Mouse (Mus musculus): ENCODE measurements around the gene Plekhh2. TPM values are rescaled to one million over a fixed set of nuclear protein-coding genes. Genes with fewer than 3 reads are reported as not detected.

Plekhh2 gene
- 1.9 and 2.1 TPM in 2 replicates for polyA plus RNA-seq (2015; fragmentation: Nextera tagmentation; extraction: Ambion mirVana)

DNA sequence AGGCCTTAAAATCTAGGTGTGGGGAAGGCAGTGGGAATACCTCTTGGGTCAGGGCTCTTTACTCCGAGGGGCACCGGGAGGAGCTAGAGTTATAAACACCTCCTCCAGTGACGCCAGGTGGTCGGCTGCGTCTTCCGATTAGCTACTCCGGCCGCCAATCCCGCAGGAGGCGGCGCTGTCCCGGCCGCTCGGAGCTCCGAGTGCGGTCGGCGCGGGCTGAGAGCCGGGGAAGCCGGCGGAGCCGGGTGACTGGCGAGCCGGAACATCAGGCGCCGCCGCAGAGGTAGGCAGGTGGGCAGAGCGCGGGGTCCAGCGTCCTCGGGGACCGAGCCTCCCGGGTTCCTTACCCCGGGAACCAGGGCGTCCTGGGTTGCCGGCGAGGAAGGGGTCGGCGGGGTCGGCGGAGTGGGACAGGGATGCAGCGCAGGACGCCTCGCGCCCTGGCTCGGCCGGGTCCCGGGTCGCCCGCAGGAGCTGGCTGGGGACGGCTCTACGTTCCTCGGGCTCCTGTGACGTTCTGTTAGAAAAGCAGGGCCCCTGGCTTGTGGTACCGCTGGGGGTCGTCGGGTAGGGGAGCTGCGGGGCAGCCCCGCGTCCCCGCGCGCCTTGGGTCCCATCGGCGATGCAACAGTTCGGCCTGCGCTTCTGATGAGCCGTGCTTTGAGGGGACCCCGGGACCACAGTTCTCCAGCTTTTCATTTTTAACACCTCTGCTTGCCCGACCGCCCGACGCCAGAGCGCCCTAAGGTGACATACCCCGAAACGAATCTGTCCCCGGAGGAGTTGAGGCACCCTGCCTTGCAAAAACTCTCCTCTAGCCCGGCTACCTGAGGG lies at the start of gene Plekhh2:
Gene Plekhh2 (plus strand): TSS at position 214 of the 834 bp plus-strand sequence.
- Histone ChIP-seq H3K36me3 (no peaks in the 10 kb centered on the region), H3K27me3 (peaks cover 9% of the 10 kb centered on the region), H3K9ac (peak within 1 kb of the TSS; percentile 85), H3K9me3 (no peaks in the 10 kb centered on the region), H3K27ac (no peak within 1 kb of the TSS), H3K4me1 (replicated peaks) (peaks cover 29% of the 10 kb centered on the region), H3K4me2 (peak within 1 kb of the TSS; percentile 93), H3K4me3 (peak within 1 kb of the TSS; percentile 72)
- WGBS, result under 1% methylated on average over 53 of the region's 79 CpGs
- peak; percentile 89 for ATAC-seq (ENCODE audit: low FRiP score)

DNA sequence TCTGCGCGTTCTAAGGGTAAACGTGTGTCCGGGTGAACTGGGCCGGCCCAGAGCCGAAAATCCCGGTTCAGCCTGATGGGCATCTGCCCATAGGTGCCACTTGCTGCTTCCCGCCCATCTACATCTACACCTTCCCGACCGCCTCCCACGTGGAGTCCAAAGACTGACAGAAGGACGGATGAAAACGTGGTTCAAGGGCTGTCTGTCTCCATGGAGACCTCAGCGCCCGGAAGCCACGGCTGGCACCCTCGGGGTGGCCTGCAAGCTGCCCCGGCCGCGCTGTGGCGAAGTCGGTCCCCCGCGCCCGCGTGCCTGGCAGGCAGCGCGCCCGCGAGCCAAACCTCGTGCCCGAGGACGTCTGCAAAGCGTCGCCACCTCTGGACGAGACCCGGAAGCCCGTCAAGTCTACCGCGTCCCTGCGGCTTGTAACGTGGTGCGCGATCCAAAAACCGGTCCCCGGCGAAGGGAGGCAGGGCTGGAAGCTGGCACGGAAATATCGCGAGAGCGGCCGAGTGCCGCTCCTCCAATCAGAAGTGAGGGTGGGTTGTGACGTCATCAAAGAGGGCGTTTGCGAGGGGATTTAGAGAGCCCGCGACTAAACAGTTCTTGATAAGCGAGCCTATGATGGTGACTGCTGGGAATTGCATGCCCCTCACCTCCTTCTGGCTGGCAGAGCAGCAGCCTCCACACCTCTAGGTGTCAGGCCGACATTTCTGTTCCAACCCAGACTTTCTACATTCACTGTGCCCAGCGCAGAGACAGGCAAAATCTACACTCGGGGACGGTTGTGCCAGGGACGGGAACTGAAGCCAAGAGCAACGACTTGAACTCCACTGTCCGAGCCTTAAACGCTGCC lies 45.7 kb upstream of the Plekhh2 start, which contains the start of gene Thada:
Gene Thada (minus strand): TSS at position 453 of the 856 bp plus-strand sequence.
- Histone ChIP-seq H3K27me3 (no peaks in the 10 kb centered on the region), H3K4me2 (peak within 1 kb of the TSS; percentile 87), H3K27ac (peak within 1 kb of the TSS; percentile 89), H3K4me3 (peak within 1 kb of the TSS; percentile 73), H3K9me3 (no peaks in the 10 kb centered on the region), H3K9ac (peak within 1 kb of the TSS; percentile 91), H3K36me3 (peaks cover 3% of the 10 kb centered on the region), H3K4me1 (replicated peaks) (peaks cover 22% of the 10 kb centered on the region)
- peak; percentile 99 for ATAC-seq (ENCODE audit: low FRiP score)
- WGBS, result under 1% methylated on average over 65 of the region's 67 CpGs

DNA sequence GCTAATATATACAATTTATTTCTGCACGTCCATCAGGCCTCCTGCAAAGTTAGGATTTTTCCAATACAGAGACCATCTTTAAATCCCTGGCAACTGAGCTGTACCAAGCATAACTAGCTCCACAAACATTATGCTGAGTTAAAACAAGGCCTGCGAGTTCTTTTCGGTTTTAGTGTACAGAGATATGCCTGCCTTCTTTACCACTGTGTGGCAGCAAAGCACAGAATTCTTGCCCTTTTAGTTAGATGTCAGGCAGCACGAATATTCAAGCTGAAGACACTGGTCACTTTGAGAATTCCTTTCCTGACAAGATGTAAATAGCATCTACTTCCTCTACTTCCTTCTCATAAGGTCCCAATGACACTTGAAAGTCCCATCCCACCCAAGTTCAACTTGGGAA lies 37.4 kb upstream of the Plekhh2 start:
- WGBS, result 65% methylated on average over 4 of the region's 4 CpGs
- Histone ChIP-seq H3K27me3 (no peaks in the 10 kb centered on the region), H3K4me2 (no peak overlapping the region), H3K4me1 (replicated peaks) (no peaks in the 10 kb centered on the region), H3K4me3 (no peak overlapping the region), H3K9me3 (no peaks in the 10 kb centered on the region), H3K27ac (no peak overlapping the region), H3K9ac (no peak overlapping the region), H3K36me3 (no peaks in the 10 kb centered on the region)
- no peak for ATAC-seq (ENCODE audit: low FRiP score)

DNA sequence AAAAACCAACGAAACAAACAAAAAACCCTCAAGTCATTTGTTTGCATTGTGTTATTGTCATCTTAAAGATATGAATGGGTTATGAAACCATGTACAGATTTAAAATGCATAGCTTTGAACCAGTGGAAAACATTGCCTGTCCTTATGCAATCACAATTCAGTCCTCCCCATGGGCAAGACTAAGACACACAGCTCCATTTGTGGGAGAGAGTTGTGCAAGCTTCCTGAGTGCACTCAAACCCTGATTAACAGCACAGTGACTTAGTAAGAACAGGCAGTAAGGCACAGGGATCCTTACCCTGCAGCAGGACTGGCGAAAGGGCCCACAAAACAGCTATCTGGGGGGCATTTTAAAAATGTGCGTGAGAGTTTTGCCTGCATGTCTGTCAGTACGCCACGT lies 34.5 kb upstream of the Plekhh2 start:
- no peak overlapping the region for H3K27ac ChIP-seq
- 89% methylated on average over 5 of the region's 5 CpGs for WGBS
- no peak for ATAC-seq (ENCODE audit: low FRiP score)

DNA sequence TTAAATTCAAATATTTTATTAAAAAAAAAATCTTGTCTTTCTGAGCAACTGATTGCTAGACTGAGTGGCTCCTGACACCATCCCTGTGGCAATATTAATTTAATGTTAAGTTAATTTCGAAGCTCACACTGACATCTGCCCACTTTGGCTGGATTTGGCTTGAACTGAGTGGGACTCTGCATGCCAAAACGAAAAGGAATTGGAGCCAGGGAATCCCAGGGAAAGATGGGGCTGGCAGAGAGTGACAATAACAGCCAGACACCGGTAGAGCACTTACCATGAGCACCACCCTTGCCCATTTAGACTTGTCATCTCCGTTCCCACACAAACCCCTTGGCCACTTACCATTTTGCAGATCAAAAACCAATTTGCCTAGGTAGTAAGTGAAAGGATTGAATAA lies 33.4 kb upstream of the Plekhh2 start:
- no peak overlapping the region for H3K9ac ChIP-seq
- H3K27ac ChIP-seq, result no peak overlapping the region
- no peak for ATAC-seq (ENCODE audit: low FRiP score)
- no peaks in the 10 kb centered on the region for H3K4me1 ChIP-seq (replicated peaks)
- no peak overlapping the region for H3K4me3 ChIP-seq
- H3K4me2 ChIP-seq, result no peak overlapping the region
- H3K36me3 ChIP-seq, result no peaks in the 10 kb centered on the region
- no peaks in the 10 kb centered on the region for H3K27me3 ChIP-seq
- no peaks in the 10 kb centered on the region for H3K9me3 ChIP-seq
- 73% methylated on average over 4 of the region's 4 CpGs for WGBS

More for the DNA sequence above, 34.5 kb upstream of the Plekhh2 start:
- Histone ChIP-seq H3K9me3 (no peaks in the 10 kb centered on the region), H3K4me1 (replicated peaks) (no peaks in the 10 kb centered on the region), H3K27me3 (no peaks in the 10 kb centered on the region), H3K36me3 (no peaks in the 10 kb centered on the region), H3K4me3 (no peak overlapping the region), H3K4me2 (no peak overlapping the region), H3K9ac (no peak overlapping the region)

DNA sequence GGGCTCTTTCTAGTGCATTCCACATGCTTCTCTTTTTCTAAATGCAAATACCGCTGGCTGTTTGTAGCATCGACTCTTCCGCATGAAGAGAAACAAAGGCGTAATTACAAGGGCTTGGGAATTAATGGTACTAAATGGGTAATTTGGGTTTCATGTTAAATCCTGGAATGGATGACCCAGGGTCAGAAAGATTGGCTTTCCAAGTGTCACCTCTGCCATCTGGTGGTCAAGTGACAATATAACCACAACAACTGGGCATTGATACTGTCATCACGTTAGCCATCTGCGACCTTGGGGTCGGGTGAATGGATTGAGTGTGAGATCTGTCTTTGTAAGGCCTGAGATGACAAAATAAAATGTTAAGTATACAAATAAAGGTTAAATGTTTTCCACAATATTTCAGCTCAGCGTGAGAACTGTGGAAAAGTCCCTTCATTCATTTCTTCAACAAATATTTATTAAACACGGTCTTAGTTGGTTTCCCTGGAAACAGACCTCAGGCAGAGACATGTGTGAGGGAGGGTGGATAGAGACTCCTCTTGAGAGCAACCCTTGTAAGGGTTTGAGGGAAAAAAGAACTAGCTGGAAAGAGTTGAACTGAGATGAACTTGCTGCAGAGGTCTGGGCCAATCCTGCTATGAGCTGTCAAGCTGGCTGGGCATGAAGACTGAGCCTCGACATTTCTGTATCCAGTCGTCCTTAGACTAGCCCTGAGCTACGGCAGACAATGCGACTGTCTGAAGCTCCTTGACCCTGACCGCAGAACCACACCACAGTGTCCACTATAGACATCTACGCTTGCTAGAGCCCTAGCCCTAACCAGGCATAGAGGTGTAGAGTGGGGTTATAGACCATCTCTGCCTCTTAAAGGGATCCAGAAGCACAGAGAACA lies 31.0 kb upstream of the Plekhh2 start:
- Histone ChIP-seq H3K4me1 (replicated peaks) (no peaks in the 10 kb centered on the region), H3K4me2 (no peak overlapping the region), H3K36me3 (no peaks in the 10 kb centered on the region), H3K9ac (no peak overlapping the region), H3K27me3 (no peaks in the 10 kb centered on the region), H3K4me3 (no peak overlapping the region), H3K27ac (no peak overlapping the region), H3K9me3 (no peaks in the 10 kb centered on the region)
- WGBS, result 39% methylated on average over 15 of the region's 15 CpGs
- no peak for ATAC-seq (ENCODE audit: low FRiP score)

DNA sequence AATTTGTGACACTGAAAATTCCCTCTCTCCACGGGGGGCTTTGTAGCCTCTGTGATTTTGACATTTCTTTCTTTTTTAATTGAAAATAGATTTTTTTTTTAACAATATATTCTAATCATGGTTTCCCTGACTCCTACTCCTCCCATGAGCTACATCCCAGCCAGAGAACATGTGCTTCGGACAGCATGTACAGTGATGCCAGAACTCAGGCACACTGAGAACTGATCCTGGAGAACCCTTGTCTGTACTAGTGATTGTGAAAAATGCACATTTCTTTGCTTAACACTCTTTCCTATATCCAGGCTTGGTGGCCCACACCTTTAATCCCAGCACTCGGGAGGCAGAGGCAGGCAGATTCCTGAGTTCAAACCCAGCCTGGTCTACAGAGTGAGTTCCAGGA lies 28.9 kb upstream of the Plekhh2 start:
- ATAC-seq (ENCODE audit: low FRiP score), result no peak
- Histone ChIP-seq H3K4me3 (no peak overlapping the region), H3K9me3 (no peaks in the 10 kb centered on the region), H3K4me2 (no peak overlapping the region), H3K9ac (no peak overlapping the region), H3K36me3 (no peaks in the 10 kb centered on the region), H3K27me3 (no peaks in the 10 kb centered on the region), H3K27ac (no peak overlapping the region), H3K4me1 (replicated peaks) (no peaks in the 10 kb centered on the region)
- WGBS, result 90% methylated on average over 3 of the region's 3 CpGs

DNA sequence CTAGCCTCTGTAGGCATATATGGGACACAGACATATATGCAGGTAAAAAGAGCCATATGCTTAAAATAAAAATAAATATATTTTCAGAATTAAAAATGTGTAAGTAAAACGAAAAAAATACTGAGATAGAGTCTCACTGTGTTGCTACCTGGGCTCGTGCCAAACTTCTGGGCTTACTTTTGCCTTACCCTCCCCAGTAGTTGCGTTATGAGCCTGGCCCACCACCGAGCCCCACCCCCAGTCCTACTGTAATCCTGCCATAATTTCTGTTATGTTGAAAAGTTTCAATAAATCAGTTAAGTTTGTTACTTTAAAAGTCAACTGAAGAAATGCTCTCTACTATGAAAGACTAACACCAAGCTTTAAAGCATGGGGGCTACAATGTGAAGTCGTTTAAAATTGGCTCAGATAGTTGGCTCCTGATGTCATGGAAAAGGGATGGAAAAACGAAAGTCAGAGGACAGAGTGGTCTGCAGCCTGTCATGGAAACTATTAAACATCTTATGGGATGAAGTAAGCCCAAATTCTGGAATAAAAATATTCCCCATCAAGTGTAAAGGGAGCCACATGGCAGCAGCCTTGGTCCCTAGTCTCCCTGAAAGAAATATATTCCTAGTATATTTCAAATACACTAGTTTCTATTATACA lies 27.9 kb upstream of the Plekhh2 start:
- ATAC-seq (ENCODE audit: low FRiP score), result no peak
- H3K9me3 ChIP-seq, result no peaks in the 10 kb centered on the region
- no peaks in the 10 kb centered on the region for H3K27me3 ChIP-seq
- H3K4me1 ChIP-seq (replicated peaks), result no peaks in the 10 kb centered on the region
- no peak overlapping the region for H3K4me3 ChIP-seq
- no peak overlapping the region for H3K4me2 ChIP-seq
- no peaks in the 10 kb centered on the region for H3K36me3 ChIP-seq
- H3K9ac ChIP-seq, result no peak overlapping the region
- WGBS, result 85% methylated on average over 6 of the region's 6 CpGs
- H3K27ac ChIP-seq, result no peak overlapping the region

DNA sequence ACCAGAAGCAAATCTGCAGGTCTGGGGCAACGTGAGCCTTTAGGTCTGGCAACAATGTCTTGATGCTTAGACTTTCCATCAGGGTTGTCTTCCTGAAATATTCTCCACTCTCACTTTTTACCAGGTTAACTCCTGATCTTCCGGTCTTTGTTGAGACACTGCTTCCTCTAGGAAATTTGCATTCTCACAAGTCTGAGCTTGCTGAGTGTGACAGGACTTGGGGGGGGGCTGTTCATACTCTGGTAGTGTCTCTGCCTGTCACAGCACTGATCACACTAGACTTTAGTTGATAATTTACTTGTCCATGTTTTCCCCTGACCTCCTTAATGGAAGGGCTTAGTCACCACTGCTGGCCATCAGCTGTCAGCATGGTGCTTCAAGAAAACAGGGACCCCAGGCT lies 24.3 kb upstream of the Plekhh2 start:
- no peak overlapping the region for H3K27ac ChIP-seq
- no peak for ATAC-seq (ENCODE audit: low FRiP score)
- H3K4me2 ChIP-seq, result no peak overlapping the region
- H3K4me3 ChIP-seq, result no peak overlapping the region
- WGBS, result 81% methylated on average over 2 of the region's 2 CpGs
- H3K4me1 ChIP-seq (replicated peaks), result no peaks in the 10 kb centered on the region
- H3K9ac ChIP-seq, result no peak overlapping the region
- H3K9me3 ChIP-seq, result no peaks in the 10 kb centered on the region
- no peaks in the 10 kb centered on the region for H3K27me3 ChIP-seq
- no peaks in the 10 kb centered on the region for H3K36me3 ChIP-seq

DNA sequence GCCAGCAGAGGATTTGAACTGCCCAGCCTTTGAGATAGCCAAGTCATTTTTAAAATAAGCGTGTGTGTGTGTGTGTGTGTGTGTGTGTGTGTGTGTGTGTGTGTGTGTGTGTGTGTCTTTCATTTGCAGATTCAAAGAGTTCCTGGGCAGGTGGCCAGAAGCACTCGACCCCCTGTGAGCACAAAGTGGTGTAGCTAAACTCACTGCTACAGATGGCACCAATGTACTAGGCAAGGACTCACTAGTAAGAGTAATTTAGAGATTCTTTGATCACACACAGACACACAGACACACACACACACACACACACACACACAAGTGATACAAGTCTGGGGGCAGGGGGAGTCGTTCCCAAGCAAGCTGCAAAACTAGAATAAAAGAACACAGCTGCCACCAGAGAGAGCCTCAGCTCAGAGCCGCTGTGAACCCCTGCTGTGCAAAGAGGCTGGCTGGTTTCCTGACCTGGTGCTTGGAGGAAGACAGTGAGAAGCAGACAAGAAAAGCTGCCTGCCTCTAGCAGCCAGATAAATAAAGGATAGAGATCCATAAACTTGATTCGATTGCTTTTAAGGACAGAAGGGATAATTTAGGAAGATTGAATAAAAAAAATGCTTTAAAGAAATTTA lies 19.3 kb upstream of the Plekhh2 start:
- H3K27me3 ChIP-seq, result no peaks in the 10 kb centered on the region
- WGBS, result 28% methylated on average over 5 of the region's 5 CpGs
- no peak for ATAC-seq (ENCODE audit: low FRiP score)
- no peak overlapping the region for H3K27ac ChIP-seq
- H3K4me3 ChIP-seq, result no peak overlapping the region
- no peak overlapping the region for H3K9ac ChIP-seq
- H3K36me3 ChIP-seq, result no peaks in the 10 kb centered on the region
- no peaks in the 10 kb centered on the region for H3K4me1 ChIP-seq (replicated peaks)
- H3K9me3 ChIP-seq, result no peaks in the 10 kb centered on the region
- H3K4me2 ChIP-seq, result no peak overlapping the region

DNA sequence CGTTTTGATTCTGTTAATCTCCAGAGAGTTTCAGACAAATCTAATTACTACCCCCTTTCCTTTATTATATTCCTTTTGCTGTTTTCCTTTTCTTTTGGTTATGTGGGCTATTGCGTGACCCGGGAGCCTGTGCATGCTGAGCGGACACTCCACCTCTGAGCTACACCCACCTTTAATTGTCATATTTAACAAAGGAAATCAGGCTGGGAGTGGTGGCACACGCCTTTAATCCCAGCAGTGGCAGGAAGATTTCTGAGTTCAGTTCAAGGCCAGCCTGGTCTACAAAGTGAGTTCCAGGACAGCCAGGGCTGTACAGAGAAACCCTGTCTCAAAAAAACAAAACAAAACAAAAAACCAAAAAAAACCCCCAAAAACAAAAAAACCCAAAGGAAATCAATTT lies 14.7 kb upstream of the Plekhh2 start:
- H3K27ac ChIP-seq, result no peak overlapping the region
- H3K4me2 ChIP-seq, result no peak overlapping the region
- H3K4me3 ChIP-seq, result no peak overlapping the region
- H3K9ac ChIP-seq, result no peak overlapping the region
- H3K27me3 ChIP-seq, result no peaks in the 10 kb centered on the region
- 79% methylated on average over 5 of the region's 5 CpGs for WGBS
- no peak for ATAC-seq (ENCODE audit: low FRiP score)
- H3K36me3 ChIP-seq, result no peaks in the 10 kb centered on the region
- no peaks in the 10 kb centered on the region; the same call in 1 of the 2 replicates for H3K4me1 ChIP-seq (replicated peaks)
- H3K9me3 ChIP-seq, result no peaks in the 10 kb centered on the region

Measured in hindbrain, embryonic 13.5 days (tissue).